Mouse (Mus musculus): Measurements from ENCODE around the gene 9230104L09Rik.

DNA sequence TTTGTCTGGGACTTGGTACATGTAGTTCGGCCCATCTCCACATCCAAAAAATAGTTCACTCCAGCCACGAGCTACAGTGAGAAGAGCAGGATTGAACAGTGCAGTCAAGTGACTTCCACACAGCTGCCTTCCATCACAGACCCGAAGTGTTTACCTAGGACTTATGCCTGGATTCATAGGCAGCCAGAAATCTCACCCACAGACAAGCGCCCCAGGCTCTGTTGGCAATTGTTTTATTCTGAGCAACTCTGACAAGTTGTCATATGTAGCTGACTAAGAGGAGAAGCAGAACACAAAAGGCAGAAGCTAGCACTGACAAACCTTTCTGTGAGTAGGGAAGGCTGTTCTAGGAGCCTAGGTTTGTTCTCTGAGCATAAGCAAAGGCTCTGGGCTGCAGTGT, 8.0 kb upstream of the 9230104L09Rik start:
- no peak for TF ChIP-seq EP300 (IDR thresholded peaks at IDR 0.05)
- TF ChIP-seq CTCF (IDR thresholded peaks at IDR 0.05): no peak
